Mouse (Mus musculus) heart, embryonic 10.5 days (tissue): Measurements from ENCODE around the gene Exosc10. TPM values are rescaled to one million over a fixed set of nuclear protein-coding genes. Genes with fewer than 3 reads are reported as not detected.

Experiments
- DNase-seq: peaks from one replicate; pipeline ENCODE4 v3.0.0-alpha.2; 2017; ENCODE audit warnings: low spot score
- H3K27ac ChIP-seq: fragments of 300-500 bp; sonication (generic); 2 replicates; pipeline ENCODE4 v1.5.1; 2016; ENCODE audit warnings: mild to moderate bottlenecking
- H3K27me3 ChIP-seq: fragments of 300-500 bp; sonication (generic); 2 replicates; pipeline ENCODE4 v1.6.1; 2016; ENCODE audit warnings: mild to moderate bottlenecking; ENCODE audit not compliant: poor library complexity, insufficient read depth, severe bottlenecking
- H3K36me3 ChIP-seq: fragments of 300-500 bp; sonication (generic); 2 replicates; pipeline ENCODE4 v1.6.1; 2016; ENCODE audit warnings: mild to moderate bottlenecking, moderate library complexity
- H3K4me1 ChIP-seq: fragments of 300-500 bp; sonication (generic); 2 replicates; pipeline ENCODE4 v1.6.1; 2016; ENCODE audit warnings: mild to moderate bottlenecking
- H3K4me3 ChIP-seq: fragments of 300-500 bp; sonication (generic); 2 replicates; pipeline ENCODE4 v1.5.1; 2016; ENCODE audit warnings: mild to moderate bottlenecking, moderate library complexity
- H3K9me3 ChIP-seq: fragments of 300-500 bp; sonication (generic); 2 replicates; pipeline ENCODE4 v1.6.1; 2016; ENCODE audit warnings: mild to moderate bottlenecking, moderate library complexity
- WGBS: fragments of 180-500 bp; shearing (Covaris S2); methylation state at CpG from one replicate; pipeline ENCODE4 v1.1.7; 2016; 5-methylcytosine and 5-hydroxymethylcytosine counted together
- polyA plus RNA-seq: library from polyadenylated mRNA; unstranded; fragments of >200 nt; fragmentation: Nextera tagmentation; extraction: Ambion mirVana; gene quantifications from 2 replicates; pipeline ENCODE4 v1.2.1, GENCODE M21; 2016

The Exosc10 gene
- polyA plus RNA-seq, 1 experiment from 2014 or later = 90.1 TPM

GRCm38 (mm10) chr4:148623609-148624008, 65.4 kb downstream of the Exosc10 start:
- no peak overlapping the region for H3K27ac ChIP-seq
- no peaks in the 10 kb centered on the region for H3K9me3 ChIP-seq
- H3K27me3 ChIP-seq = no peaks in the 10 kb centered on the region
- 84% methylated on average over 4 of the region's 4 CpGs for WGBS
- H3K4me1 ChIP-seq = peaks cover 16% of the 10 kb centered on the region
- H3K4me3 ChIP-seq = no peak overlapping the region
- no peak for DNase-seq
- H3K36me3 ChIP-seq = peaks cover 66% of the 10 kb centered on the region

GRCm38 (mm10) chr4:148625010-148625409, 66.8 kb downstream of the Exosc10 start:
- no peak for DNase-seq
- no peaks in the 10 kb centered on the region for H3K27me3 ChIP-seq
- WGBS = 84% methylated on average over 10 of the region's 10 CpGs
- no peak overlapping the region for H3K27ac ChIP-seq
- H3K36me3 ChIP-seq = peaks cover 52% of the 10 kb centered on the region
- H3K4me3 ChIP-seq = peak overlapping the region; percentile 94
- H3K4me1 ChIP-seq = peaks cover 16% of the 10 kb centered on the region
- H3K9me3 ChIP-seq = no peaks in the 10 kb centered on the region

- Histone ChIP-seq H3K27ac (peak overlapping the region; percentile 100), H3K36me3 (peaks cover 42% of the 10 kb centered on the region), H3K4me1 (peaks cover 16% of the 10 kb centered on the region), H3K4me3 (peak overlapping the region; percentile 94), H3K27me3 (no peaks in the 10 kb centered on the region), H3K9me3 (no peaks in the 10 kb centered on the region)
- under 1% methylated on average over 57 of the region's 57 CpGs for WGBS
- no peak for DNase-seq
These were observed 67.8 kb downstream of the Exosc10 start for GRCm38 (mm10) chr4:148625756-148626622.

- Histone ChIP-seq H3K27ac (peak within 1 kb of the TSS; percentile 100), H3K36me3 (peaks cover 35% of the 10 kb centered on the region), H3K4me1 (peaks cover 16% of the 10 kb centered on the region), H3K27me3 (no peaks in the 10 kb centered on the region), H3K4me3 (peak within 1 kb of the TSS; percentile 94), H3K9me3 (no peaks in the 10 kb centered on the region)
- WGBS = under 1% methylated on average over 51 of the region's 51 CpGs
- peak; percentile 96 for DNase-seq
These were observed 68.5 kb downstream of the Exosc10 start, which contains the start of gene Tardbp for GRCm38 (mm10) chr4:148626623-148627185. Gene Tardbp (minus strand): TSS chr4:148627019.

- H3K4me1 ChIP-seq = peaks cover 16% of the 10 kb centered on the region
- no peaks in the 10 kb centered on the region for H3K9me3 ChIP-seq
- H3K27ac ChIP-seq = peak overlapping the region; percentile 100
- no peak for DNase-seq
- H3K36me3 ChIP-seq = peaks cover 29% of the 10 kb centered on the region
- 58% methylated on average over 3 of the region's 3 CpGs for WGBS
- no peaks in the 10 kb centered on the region for H3K27me3 ChIP-seq
- H3K4me3 ChIP-seq = peak overlapping the region; percentile 94
These were observed 69.0 kb downstream of the Exosc10 start for GRCm38 (mm10) chr4:148627246-148627645.

Other genes with a start within 250 kb of the Exosc10 start
- 24.7 and 26.9 TPM in 2 replicates for gene Ubiad1, start 113.7 kb upstream of the Exosc10 start, polyA plus RNA-seq
- gene Mtor, start 109.8 kb upstream of the Exosc10 start, polyA plus RNA-seq = 17.3 and 19.9 TPM in 2 replicates
- gene Angptl7, start 58.0 kb upstream of the Exosc10 start, polyA plus RNA-seq = 2.8 and 4.3 TPM in 2 replicates
- 197 and 306 TPM in 2 replicates for gene Srm, start 33.1 kb downstream of the Exosc10 start, polyA plus RNA-seq
- 0.27 and 0.82 TPM in 2 replicates for gene Masp2, start 44.1 kb downstream of the Exosc10 start, polyA plus RNA-seq
- 238 and 301 TPM in 2 replicates for gene Tardbp, start 68.6 kb downstream of the Exosc10 start, polyA plus RNA-seq
- gene Gm572, start 84.9 kb downstream of the Exosc10 start, polyA plus RNA-seq = not detected in 2 replicates
- gene Casz1, start 246.0 kb downstream of the Exosc10 start, polyA plus RNA-seq = 15.9 and 26.3 TPM in 2 replicates